Mouse (Mus musculus) intestine, embryonic 16.5 days (tissue): Measurements from ENCODE around the gene Chrng. TPM values are rescaled to one million over a fixed set of nuclear protein-coding genes. Genes with fewer than 3 reads are reported as not detected.

Source experiments
- ATAC-seq: fragments of 200-750 bp; cut with Nextera tagmentation; 2 replicates; pipeline ENCODE4 v1.8.0; 2017; ENCODE audit warnings: moderate TSS enrichment, moderate library complexity
- H3K27ac ChIP-seq: fragments of 300-500 bp; sonication (generic); 2 replicates; pipeline ENCODE4 v1.5.1; 2014; ENCODE audit warnings: mild to moderate bottlenecking, low read length
- H3K27me3 ChIP-seq: fragments of 300-500 bp; sonication (generic); replicated peaks from 2 replicates; pipeline ENCODE4 v1.6.1; 2014; ENCODE audit warnings: low read length, control low read depth, mixed read lengths; ENCODE audit not compliant: control insufficient read depth, insufficient read depth
- H3K36me3 ChIP-seq: fragments of 300-500 bp; sonication (generic); 2 replicates; pipeline ENCODE4 v1.6.1; 2014; ENCODE audit warnings: low read length, control low read depth; ENCODE audit not compliant: control insufficient read depth, insufficient read depth
- H3K4me1 ChIP-seq: fragments of 300-500 bp; sonication (generic); 2 replicates; pipeline ENCODE4 v1.6.1; 2014; ENCODE audit warnings: low read length, control low read depth, mixed read lengths; ENCODE audit not compliant: control insufficient read depth, insufficient read depth
- H3K4me2 ChIP-seq: fragments of 300-500 bp; sonication (generic); 2 replicates; pipeline ENCODE4 v1.6.1; 2014; ENCODE audit warnings: low read depth, low read length, control low read depth
- H3K4me3 ChIP-seq: fragments of 300-500 bp; sonication (generic); 2 replicates; pipeline ENCODE4 v1.5.1; 2014; ENCODE audit warnings: mild to moderate bottlenecking, low read length
- H3K9ac ChIP-seq: fragments of 300-500 bp; sonication (generic); 2 replicates; pipeline ENCODE4 v1.6.1; 2014; ENCODE audit warnings: low read depth, low read length
- H3K9me3 ChIP-seq: fragments of 300-500 bp; sonication (generic); 2 replicates; pipeline ENCODE4 v1.6.1; 2016; ENCODE audit warnings: low read length, control low read depth; ENCODE audit not compliant: control insufficient read depth
- WGBS: fragments of 180-500 bp; shearing (Covaris S2); extraction: QIAGEN DNeasy Blood & Tissue Kit; methylation state at CpG from one replicate; pipeline ENCODE4 v1.1.7; 2014; 5-methylcytosine and 5-hydroxymethylcytosine counted together
- polyA plus RNA-seq: library from polyadenylated mRNA; unstranded; fragments of >200 nt; fragmentation: Nextera tagmentation; extraction: Ambion mirVana; gene quantifications from 2 replicates; pipeline ENCODE4 v1.2.1, GENCODE M21; 2015

Gene Chrng
- polyA plus RNA-seq, 1 experiment from 2014 or later: 0.13 TPM

GRCm38 (mm10) chr1:87187037-87187355 is 17.5 kb upstream of the Chrng start:
- H3K4me2 ChIP-seq: peak overlapping the region; percentile 95
- H3K4me1 ChIP-seq: peaks cover 15% of the 10 kb centered on the region; the same call in 1 of the 2 replicates
- no peak overlapping the region for H3K27ac ChIP-seq
- H3K36me3 ChIP-seq: no peaks in the 10 kb centered on the region
- peak; percentile 36 for ATAC-seq
- 0% methylated on average over 15 of the region's 15 CpGs for WGBS
- peak overlapping the region; percentile 69 for H3K9ac ChIP-seq
- H3K4me3 ChIP-seq: peak overlapping the region; percentile 63
- H3K27me3 ChIP-seq: peaks cover 44% of the 10 kb centered on the region
- H3K9me3 ChIP-seq: no peaks in the 10 kb centered on the region

DNA sequence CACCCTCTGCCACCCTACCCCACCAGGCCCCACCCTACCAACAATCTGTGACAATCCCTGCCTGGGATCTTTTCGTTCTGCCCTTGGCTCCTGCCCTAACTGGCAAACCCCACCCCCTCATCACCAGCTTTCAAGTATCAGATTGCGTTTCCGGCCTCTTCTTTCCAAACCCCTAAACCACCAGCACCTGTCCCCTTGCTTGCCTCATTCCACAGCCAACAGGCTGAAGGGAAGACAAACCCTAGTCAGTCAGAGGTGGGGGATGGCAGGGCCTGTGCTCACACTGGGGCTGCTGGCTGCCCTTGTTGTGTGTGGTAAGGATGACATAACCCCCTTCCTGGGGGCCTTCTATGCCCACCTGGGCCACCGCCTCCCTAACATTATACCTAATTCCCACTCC is 14.0 kb upstream of the Chrng start, which contains the start of gene Chrnd:
Gene Chrnd (plus strand): TSS at position 179 of the 400 bp plus-strand sequence.
- Histone ChIP-seq H3K27ac (no peak within 1 kb of the TSS), H3K27me3 (peaks cover 20% of the 10 kb centered on the region), H3K9ac (no peak within 1 kb of the TSS), H3K36me3 (no peaks in the 10 kb centered on the region), H3K9me3 (no peaks in the 10 kb centered on the region), H3K4me2 (no peak within 1 kb of the TSS), H3K4me1 (peaks cover 8% of the 10 kb centered on the region; the same call in 1 of the 2 replicates), H3K4me3 (no peak within 1 kb of the TSS)
- ATAC-seq: no peak
- WGBS: 31% methylated on average over 4 of the region's 4 CpGs

DNA sequence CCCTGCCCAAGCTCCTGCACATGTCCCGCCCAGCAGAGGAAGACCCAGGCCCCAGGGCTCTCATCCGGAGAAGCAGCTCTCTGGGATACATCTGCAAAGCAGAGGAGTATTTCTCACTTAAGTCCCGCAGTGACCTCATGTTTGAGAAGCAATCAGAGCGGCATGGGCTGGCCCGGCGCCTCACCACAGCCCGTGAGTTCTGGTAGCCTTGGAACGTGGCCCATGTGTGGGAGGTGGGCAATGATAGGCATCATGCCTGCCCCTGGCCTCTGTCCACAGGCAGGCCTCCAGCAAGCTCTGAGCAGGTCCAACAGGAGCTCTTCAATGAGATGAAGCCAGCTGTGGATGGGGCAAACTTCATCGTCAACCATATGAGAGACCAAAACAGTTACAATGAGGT is 7.2 kb upstream of the Chrng start:
- H3K9me3 ChIP-seq: no peaks in the 10 kb centered on the region
- no peaks in the 10 kb centered on the region for H3K4me1 ChIP-seq
- no peak overlapping the region for H3K4me2 ChIP-seq
- WGBS: 75% methylated on average over 9 of the region's 9 CpGs
- no peak overlapping the region for H3K9ac ChIP-seq
- H3K36me3 ChIP-seq: no peaks in the 10 kb centered on the region
- H3K4me3 ChIP-seq: no peak overlapping the region
- ATAC-seq: no peak
- H3K27me3 ChIP-seq: no peaks in the 10 kb centered on the region
- no peak overlapping the region for H3K27ac ChIP-seq

GRCm38 (mm10) chr1:87198119-87199065 is 6.1 kb upstream of the Chrng start:
- no peaks in the 10 kb centered on the region for H3K27me3 ChIP-seq
- WGBS: 69% methylated on average over 12 of the region's 12 CpGs
- no peaks in the 10 kb centered on the region for H3K9me3 ChIP-seq
- H3K4me2 ChIP-seq: no peak overlapping the region
- H3K36me3 ChIP-seq: no peaks in the 10 kb centered on the region
- no peaks in the 10 kb centered on the region for H3K4me1 ChIP-seq
- no peak overlapping the region for H3K9ac ChIP-seq
- peak; percentile 81 for ATAC-seq
- no peak overlapping the region for H3K4me3 ChIP-seq
- H3K27ac ChIP-seq: no peak overlapping the region

- WGBS: 58% methylated on average over 2 of the region's 2 CpGs
- H3K27ac ChIP-seq: no peak overlapping the region
These were observed 3.6 kb upstream of the Chrng start for GRCm38 (mm10) chr1:87200811-87201210.

GRCm38 (mm10) chr1:87201848-87202247 is 2.6 kb upstream of the Chrng start:
- H3K4me1 ChIP-seq: no peaks in the 10 kb centered on the region
- no peak overlapping the region for H3K9ac ChIP-seq
- H3K4me2 ChIP-seq: no peak overlapping the region
- H3K9me3 ChIP-seq: no peaks in the 10 kb centered on the region
- no peak for ATAC-seq
- H3K36me3 ChIP-seq: no peaks in the 10 kb centered on the region
- H3K4me3 ChIP-seq: no peak overlapping the region
- H3K27ac ChIP-seq: no peak overlapping the region
- WGBS: 61% methylated on average over 1 of the region's 1 CpGs
- peaks cover 10% of the 10 kb centered on the region for H3K27me3 ChIP-seq

More at GRCm38 (mm10) chr1:87200811-87201210, 3.6 kb upstream of the Chrng start:
- H3K4me1 ChIP-seq: no peaks in the 10 kb centered on the region
- no peaks in the 10 kb centered on the region for H3K36me3 ChIP-seq
- H3K4me2 ChIP-seq: no peak overlapping the region
- H3K9me3 ChIP-seq: no peaks in the 10 kb centered on the region
- H3K27me3 ChIP-seq: peaks cover 2% of the 10 kb centered on the region; the same call in 1 of the 2 replicates
- no peak overlapping the region for H3K9ac ChIP-seq
- no peak overlapping the region for H3K4me3 ChIP-seq
- no peak for ATAC-seq

DNA sequence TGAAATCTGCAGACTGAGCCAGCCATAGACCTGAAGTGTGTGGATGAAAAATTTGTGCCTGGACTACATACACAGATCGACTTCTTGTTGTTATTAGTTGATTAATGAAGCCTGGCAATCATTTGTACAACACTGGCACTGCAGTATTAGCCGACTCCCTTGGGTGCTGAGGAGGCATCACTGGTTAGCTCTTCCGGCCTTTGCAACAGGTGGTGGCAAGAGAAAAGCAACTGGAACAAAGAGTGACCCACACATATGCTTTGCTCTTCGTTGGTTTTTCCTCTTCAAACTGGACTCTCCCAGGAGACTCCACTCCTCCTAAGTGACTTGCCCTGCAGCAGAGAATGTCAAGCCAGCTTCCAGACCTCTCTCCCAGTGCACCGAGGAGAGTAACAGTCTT is 678 bp upstream of the Chrng start:
- ATAC-seq: no peak
- Histone ChIP-seq H3K4me3 (no peak overlapping the region), H3K4me1 (no peaks in the 10 kb centered on the region), H3K27ac (no peak overlapping the region), H3K9me3 (no peaks in the 10 kb centered on the region), H3K9ac (no peak overlapping the region), H3K4me2 (no peak overlapping the region), H3K27me3 (peaks cover 14% of the 10 kb centered on the region), H3K36me3 (no peaks in the 10 kb centered on the region)
- WGBS: 78% methylated on average over 5 of the region's 5 CpGs

DNA sequence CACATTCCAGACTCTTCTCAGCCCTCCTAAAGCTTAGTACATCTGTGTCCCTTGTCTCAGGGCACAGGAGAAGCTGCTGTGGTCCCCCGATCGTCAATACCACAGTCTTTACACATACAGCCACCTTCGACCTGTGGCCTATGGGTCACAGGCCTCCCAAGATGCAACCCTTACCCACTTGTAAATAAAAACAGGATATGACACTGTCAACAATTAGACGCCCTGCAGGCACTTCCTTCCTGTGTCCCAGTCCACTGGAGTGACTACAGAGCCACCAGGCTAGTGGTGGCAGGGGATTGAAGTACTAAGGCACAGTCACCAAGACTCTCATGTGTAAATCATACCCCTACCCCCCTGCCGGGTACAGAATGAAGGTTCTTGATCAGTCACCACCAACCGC is 581 bp downstream of the Chrng start:
- no peak overlapping the region for H3K27ac ChIP-seq
- WGBS: 52% methylated on average over 6 of the region's 6 CpGs

DNA sequence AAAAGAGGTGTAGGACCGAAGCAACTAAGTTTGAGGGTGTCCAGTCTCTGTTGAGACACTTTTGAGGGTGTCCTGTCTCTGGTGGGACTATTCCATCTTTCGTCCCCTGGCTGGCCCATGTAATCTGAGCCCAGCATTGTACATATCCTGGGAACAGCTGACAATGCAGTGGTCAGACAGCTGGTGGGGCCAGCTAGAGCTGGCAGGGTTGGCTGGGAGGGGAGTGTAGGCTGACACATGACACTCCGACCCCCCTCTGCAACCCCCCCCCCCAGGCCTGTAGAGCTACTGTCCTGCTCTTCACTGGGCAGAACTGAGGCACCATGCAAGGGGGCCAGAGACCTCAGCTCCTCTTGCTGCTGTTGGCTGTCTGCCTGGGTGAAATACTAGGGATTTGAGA is 1.0 kb downstream of the Chrng start:
- Histone ChIP-seq H3K4me1 (no peaks in the 10 kb centered on the region), H3K27ac (no peak overlapping the region), H3K9me3 (no peaks in the 10 kb centered on the region), H3K9ac (no peak overlapping the region), H3K4me2 (no peak overlapping the region), H3K36me3 (no peaks in the 10 kb centered on the region), H3K4me3 (no peak overlapping the region), H3K27me3 (peaks cover 14% of the 10 kb centered on the region)
- WGBS: 45% methylated on average over 3 of the region's 3 CpGs
- ATAC-seq: peak; percentile 23; the same call in 1 of the 2 replicates

More for the DNA sequence above, 581 bp downstream of the Chrng start:
- H3K4me3 ChIP-seq: no peak overlapping the region
- H3K27me3 ChIP-seq: peaks cover 14% of the 10 kb centered on the region
- no peak overlapping the region for H3K4me2 ChIP-seq
- no peaks in the 10 kb centered on the region for H3K36me3 ChIP-seq
- no peaks in the 10 kb centered on the region for H3K9me3 ChIP-seq
- ATAC-seq: no peak
- H3K9ac ChIP-seq: no peak overlapping the region
- no peaks in the 10 kb centered on the region for H3K4me1 ChIP-seq
